Mouse (Mus musculus): ENCODE results near the gene Morc2a.

- TF ChIP-seq CTCF (IDR thresholded peaks at IDR 0.05; ENCODE audit: borderline replicate concordance, control insufficient read depth, extremely low read depth, insufficient read depth, low read length, poor library complexity) = no peak
- no peak for TF ChIP-seq POLR2A (IDR thresholded peaks at IDR 0.05; ENCODE audit: control insufficient read depth, extremely low read depth, insufficient read depth, low read length, poor library complexity)
These were observed 47.2 kb downstream of the Morc2a start for GRCm38 (mm10) chr11:3696086-3696616.
